ENCODE assay signal across 8 mouse cellular contexts in genomic region chr17:83632653-83633570, GRCm38 (mm10). TPM values are rescaled to one million over a fixed set of nuclear protein-coding genes. Genes with fewer than 3 reads are reported as not detected.
DNase-seq lines count a peak whose midpoint lies in the region; ATAC-seq and TF ChIP-seq lines count a peak whose summit lies in the region.

No protein-coding gene starts in this region.

- DNase-seq in c-Kit-positive CD71-positive TER-119-positive erythroid progenitor cells, embryonic 14.5 days (ENCODE audit: low spot score), result peak; percentile 53
- DNase-seq in forebrain, embryonic 11.5 days (ENCODE audit: low spot score), result peak; percentile 81
- DNase-seq in heart, postnatal 10 days, result peak; percentile 74 to 79
- peak; percentile 76 to 83 for DNase-seq in kidney, postnatal 4 days

- WGBS in forebrain, embryonic 11.5 days, result 1% methylated on average over 24 of the region's 24 CpGs
- WGBS in liver, embryonic 16.5 days (ENCODE audit: insufficient replicate concordance), result 3% methylated on average over 24 of the region's 24 CpGs
- WGBS in neural tube, embryonic 13.5 days, result 3% methylated on average over 24 of the region's 24 CpGs

- H3K36me3 ChIP-seq in ES-Bruce4 (ENCODE audit: control insufficient read depth, insufficient read depth, low read length, poor library complexity, severe bottlenecking), result no peaks in the 10 kb centered on the region
- no peaks in the 10 kb centered on the region for H3K36me3 ChIP-seq in forebrain, embryonic 11.5 days (ENCODE audit: control insufficient read depth, insufficient read depth, low read length)
- H3K36me3 ChIP-seq in liver, embryonic 16.5 days (ENCODE audit: control insufficient read depth, insufficient read depth), result no peaks in the 10 kb centered on the region
- no peaks in the 10 kb centered on the region for H3K36me3 ChIP-seq in neural tube, embryonic 13.5 days
- H3K36me3 ChIP-seq in testis, adult 2 months (ENCODE audit: control insufficient read depth, insufficient read depth, low read length), result no peaks in the 10 kb centered on the region

- H3K4me3 ChIP-seq in ES-Bruce4 (ENCODE audit: low read depth, low read length), result peak overlapping the region; percentile 62
- H3K4me3 ChIP-seq in forebrain, embryonic 11.5 days (ENCODE audit: low read depth, low read length), result peak overlapping the region; percentile 48
- H3K4me3 ChIP-seq in liver, embryonic 16.5 days (ENCODE audit: low read depth, low read length), result peak overlapping the region; percentile 65
- H3K4me3 ChIP-seq in neural tube, embryonic 13.5 days, result peak overlapping the region; percentile 56
- peak overlapping the region; percentile 85 for H3K4me3 ChIP-seq in testis, adult 2 months (ENCODE audit: control insufficient read depth, low read depth, low read length)

- no peak for TF ChIP-seq EP300 in ES-Bruce4 (IDR thresholded peaks at IDR 0.05; ENCODE audit: insufficient read depth, low read depth, low read length)

- no peak for TF ChIP-seq POLR2A in ES-Bruce4 (IDR thresholded peaks at IDR 0.05; ENCODE audit: insufficient read depth, low read length)
- TF ChIP-seq POLR2A in testis, adult 2 months (IDR thresholded peaks at IDR 0.05; ENCODE audit: control insufficient read depth, low read depth, low read length), result no peak

- H3K4me1 ChIP-seq in ES-Bruce4 (ENCODE audit: control insufficient read depth, insufficient read depth, low read length), result no peaks in the 10 kb centered on the region
- H3K4me1 ChIP-seq in forebrain, embryonic 11.5 days (replicated peaks; ENCODE audit: control insufficient read depth, insufficient read depth, low read length), result peaks cover 19% of the 10 kb centered on the region
- peaks cover 20% of the 10 kb centered on the region for H3K4me1 ChIP-seq in liver, embryonic 16.5 days (ENCODE audit: control insufficient read depth, low read depth, low read length)
- peaks cover 31% of the 10 kb centered on the region for H3K4me1 ChIP-seq in neural tube, embryonic 13.5 days (replicated peaks)
- H3K4me1 ChIP-seq in testis, adult 2 months (ENCODE audit: control insufficient read depth, insufficient read depth, low read length), result peaks cover 20% of the 10 kb centered on the region

- ATAC-seq in forebrain, embryonic 11.5 days (replicated peaks; ENCODE audit: low FRiP score), result 0 out of 2 replicates have a peak, but pooled peaks have one; percentile 13
- ATAC-seq in liver, embryonic 16.5 days (ENCODE audit: low read depth), result no peak
- ATAC-seq in neural tube, embryonic 13.5 days (ENCODE audit: low read depth), result peak; percentile 34

- H3K27ac ChIP-seq in ES-Bruce4 (ENCODE audit: insufficient read depth, low read length), result no peak overlapping the region
- H3K27ac ChIP-seq in forebrain, embryonic 11.5 days (ENCODE audit: low read depth, low read length), result no peak overlapping the region
- no peak overlapping the region for H3K27ac ChIP-seq in liver, embryonic 16.5 days (ENCODE audit: low read length)
- no peak overlapping the region for H3K27ac ChIP-seq in neural tube, embryonic 13.5 days (replicated peaks)
- H3K27ac ChIP-seq in testis, adult 2 months (ENCODE audit: control insufficient read depth, insufficient read depth, low read depth, low read length), result peak overlapping the region; percentile 10; the same call in 1 of the 2 replicates

- H3K9ac ChIP-seq in ES-Bruce4 (ENCODE audit: low read depth, poor library complexity, severe bottlenecking), result peak overlapping the region; percentile 33
- no peak overlapping the region for H3K9ac ChIP-seq in forebrain, embryonic 11.5 days (ENCODE audit: low read length)
- H3K9ac ChIP-seq in liver, embryonic 16.5 days (ENCODE audit: low read depth, low read length), result no peak overlapping the region
- peak overlapping the region; percentile 72 for H3K9ac ChIP-seq in neural tube, embryonic 13.5 days

- intact Hi-C loops in heart, postnatal 10 days (cut with DNase I), result loop anchor here (1.0 to 10.0 kb wide), 5 partner anchors 100 to 608 kb away; no protein-coding TSS in a partner anchor

- peak; percentile 50 for TF ChIP-seq CTCF in ES-Bruce4 (IDR thresholded peaks at IDR 0.05; ENCODE audit: low read depth, low read length)
- TF ChIP-seq CTCF in testis, adult 2 months (IDR thresholded peaks at IDR 0.05; ENCODE audit: control insufficient read depth, insufficient read depth, insufficient replicate concordance, low read depth, low read length), result no peak

- H3K4me2 ChIP-seq in forebrain, embryonic 11.5 days (ENCODE audit: low read depth, low read length, severe bottlenecking), result peak overlapping the region; percentile 81
- H3K4me2 ChIP-seq in liver, embryonic 16.5 days (ENCODE audit: low read depth, low read length), result peak overlapping the region; percentile 95
- peak overlapping the region; percentile 86 for H3K4me2 ChIP-seq in neural tube, embryonic 13.5 days

- H3K9me3 ChIP-seq in ES-Bruce4 (replicated peaks; ENCODE audit: control insufficient read depth, insufficient read depth, low read length, poor library complexity, severe bottlenecking), result no peaks in the 10 kb centered on the region
- H3K9me3 ChIP-seq in forebrain, embryonic 11.5 days (ENCODE audit: control insufficient read depth, low read length), result no peaks in the 10 kb centered on the region; the same call in 1 of the 2 replicates
- no peaks in the 10 kb centered on the region for H3K9me3 ChIP-seq in liver, embryonic 16.5 days (replicated peaks; ENCODE audit: control insufficient read depth, low read length)
- no peaks in the 10 kb centered on the region for H3K9me3 ChIP-seq in neural tube, embryonic 13.5 days

- H3K27me3 ChIP-seq in ES-Bruce4 (ENCODE audit: control insufficient read depth, insufficient read depth, low read length, poor library complexity, severe bottlenecking), result peaks cover 8% of the 10 kb centered on the region
- H3K27me3 ChIP-seq in forebrain, embryonic 11.5 days (ENCODE audit: control insufficient read depth, insufficient read depth, low read length), result peaks cover 63% of the 10 kb centered on the region
- H3K27me3 ChIP-seq in liver, embryonic 16.5 days (ENCODE audit: control insufficient read depth, insufficient read depth, low read depth, low read length), result peaks cover 71% of the 10 kb centered on the region
- H3K27me3 ChIP-seq in neural tube, embryonic 13.5 days, result peaks cover 58% of the 10 kb centered on the region
- H3K27me3 ChIP-seq in testis, adult 2 months (ENCODE audit: control insufficient read depth, insufficient read depth, low read length), result no peaks in the 10 kb centered on the region

RNA-seq across cellular contexts. Expression of gene Kcng3, which starts 1.2 kb away (rescaled TPM):
- 1.1 and 1.3 TPM in 2 replicates for polyA plus RNA-seq in ES-Bruce4 (2011; ENCODE audit: insufficient read depth, insufficient read length, low read depth, missing spikeins)
- polyA plus RNA-seq in forebrain, embryonic 11.5 days (2014; fragmentation: Nextera tagmentation; extraction: Ambion mirVana), result not detected in 2 replicates
- total RNA-seq in heart, postnatal 10 days (2021), result not detected
- 0.04 TPM in 1 of 2 replicates, not detected in the other for polyA plus RNA-seq in liver, embryonic 16.5 days (2015; fragmentation: Nextera tagmentation; extraction: Ambion mirVana)
- polyA plus RNA-seq in neural tube, embryonic 13.5 days (2015; fragmentation: Nextera tagmentation; extraction: Ambion mirVana), result not detected in 2 replicates
- 0.72 and 0.81 TPM in 2 replicates for polyA plus RNA-seq in testis, adult 2 months (2012; rRNA removed)

Comparison
In these comparisons a context has a peak if more than half of its experiments do, and no peak if none do; other contexts are left out.
1. H3K9ac ChIP-seq: peak in ES-Bruce4 (single experiment) and neural tube, embryonic 13.5 days (single experiment); none in forebrain, embryonic 11.5 days (single experiment) and liver, embryonic 16.5 days (single experiment).
2. Peak in every context shown above with its lines, with median percentiles within 50 percentile points of each other: H3K4me3 ChIP-seq, DNase-seq and H3K4me2 ChIP-seq.